Mouse (Mus musculus): ENCODE results near the gene Vbp1.

- TF ChIP-seq GATA1 (IDR thresholded peaks at IDR 0.05; ENCODE audit: borderline replicate concordance, low read length) (no peak), FLI1 (IDR thresholded peaks at IDR 0.05; ENCODE audit: low read length) (no peak)
Measured at GRCm38 (mm10) chrX:75513787-75514178, 316 bp upstream of the Vbp1 start.
